Mouse (Mus musculus) heart, embryonic 12.5 days (tissue): ENCODE data around the gene Chst8. TPM values are rescaled to one million over a fixed set of nuclear protein-coding genes. Genes with fewer than 3 reads are reported as not detected.

Source experiments
- ATAC-seq: fragments of 200-750 bp; cut with Nextera tagmentation; 2 replicates; pipeline ENCODE4 v1.8.0; 2017; ENCODE audit warnings: moderate TSS enrichment, moderate library complexity; ENCODE audit not compliant: insufficient number of reproducible peaks, low FRiP score
- H3K27ac ChIP-seq: fragments of 300-500 bp; sonication (generic); 2 replicates; pipeline ENCODE4 v1.5.1; 2016; ENCODE audit warnings: mild to moderate bottlenecking, moderate library complexity; ENCODE audit not compliant: poor library complexity, severe bottlenecking
- H3K27me3 ChIP-seq: fragments of 300-500 bp; sonication (generic); replicated peaks from 2 replicates; pipeline ENCODE4 v1.6.1; 2016; ENCODE audit warnings: mild to moderate bottlenecking, moderate library complexity
- H3K36me3 ChIP-seq: fragments of 300-500 bp; sonication (generic); 2 replicates; pipeline ENCODE4 v1.6.1; 2016; ENCODE audit warnings: mild to moderate bottlenecking, moderate library complexity
- H3K4me1 ChIP-seq: fragments of 300-500 bp; sonication (generic); replicated peaks from 2 replicates; pipeline ENCODE4 v1.6.1; 2016; ENCODE audit warnings: mild to moderate bottlenecking
- H3K4me2 ChIP-seq: fragments of 300-500 bp; sonication (generic); 2 replicates; pipeline ENCODE4 v1.6.1; 2016; ENCODE audit warnings: mild to moderate bottlenecking, moderate library complexity
- H3K4me3 ChIP-seq: fragments of 300-500 bp; sonication (generic); 2 replicates; pipeline ENCODE4 v1.5.1; 2016; ENCODE audit warnings: mild to moderate bottlenecking
- H3K9ac ChIP-seq: fragments of 300-500 bp; sonication (generic); 2 replicates; pipeline ENCODE4 v1.6.1; 2016; ENCODE audit warnings: mild to moderate bottlenecking, moderate library complexity
- H3K9me3 ChIP-seq: fragments of 300-500 bp; sonication (generic); replicated peaks from 2 replicates; pipeline ENCODE4 v1.6.1; 2016; ENCODE audit warnings: mild to moderate bottlenecking, moderate library complexity
- WGBS: fragments of 180-500 bp; shearing (Covaris S2); methylation state at CpG from one replicate; pipeline ENCODE4 v1.1.7; 2016; 5-methylcytosine and 5-hydroxymethylcytosine counted together
- polyA plus RNA-seq: library from polyadenylated mRNA; unstranded; fragments of >200 nt; fragmentation: Nextera tagmentation; extraction: Ambion mirVana; gene quantifications from 2 replicates; pipeline ENCODE4 v1.2.1, GENCODE M21; 2016

The Chst8 gene
- polyA plus RNA-seq, result 1.1 and 1.4 TPM in 2 replicates

GRCm38 (mm10) chr7:34812531-34813111 lies at the start of gene Chst8:
Gene Chst8 (minus strand): TSS chr7:34812711.
- Histone ChIP-seq H3K9me3 (no peaks in the 10 kb centered on the region), H3K4me1 (peaks cover 16% of the 10 kb centered on the region), H3K27me3 (peaks cover 77% of the 10 kb centered on the region), H3K36me3 (no peaks in the 10 kb centered on the region), H3K27ac (no peak within 1 kb of the TSS), H3K4me3 (peak within 1 kb of the TSS; percentile 70), H3K4me2 (peak within 1 kb of the TSS; percentile 98), H3K9ac (peak within 1 kb of the TSS; percentile 63)
- WGBS, result under 1% methylated on average over 64 of the region's 65 CpGs
- peak; percentile 72 for ATAC-seq

GRCm38 (mm10) chr7:34858291-34858690 lies 45.8 kb upstream of the Chst8 start:
- no peak overlapping the region for H3K4me3 ChIP-seq
- 60% methylated on average over 2 of the region's 2 CpGs for WGBS
- H3K4me1 ChIP-seq, result no peaks in the 10 kb centered on the region
- no peak overlapping the region for H3K4me2 ChIP-seq
- H3K9me3 ChIP-seq, result no peaks in the 10 kb centered on the region
- no peaks in the 10 kb centered on the region for H3K36me3 ChIP-seq
- no peak overlapping the region for H3K27ac ChIP-seq
- ATAC-seq, result no peak
- no peak overlapping the region for H3K9ac ChIP-seq
- no peaks in the 10 kb centered on the region; the same call in 1 of the 2 replicates for H3K27me3 ChIP-seq

GRCm38 (mm10) chr7:34854781-34855352 lies 42.4 kb upstream of the Chst8 start:
- ATAC-seq, result no peak
- no peaks in the 10 kb centered on the region for H3K4me1 ChIP-seq
- no peak overlapping the region for H3K4me3 ChIP-seq
- 69% methylated on average over 6 of the region's 6 CpGs for whole genome bisulfite sequencing
- no peak overlapping the region for H3K4me2 ChIP-seq
- no peaks in the 10 kb centered on the region for H3K36me3 ChIP-seq
- H3K27ac ChIP-seq, result no peak overlapping the region
- peaks cover 3% of the 10 kb centered on the region for H3K9me3 ChIP-seq
- no peak overlapping the region for H3K9ac ChIP-seq
- H3K27me3 ChIP-seq, result no peaks in the 10 kb centered on the region; the same call in 1 of the 2 replicates

DNA sequence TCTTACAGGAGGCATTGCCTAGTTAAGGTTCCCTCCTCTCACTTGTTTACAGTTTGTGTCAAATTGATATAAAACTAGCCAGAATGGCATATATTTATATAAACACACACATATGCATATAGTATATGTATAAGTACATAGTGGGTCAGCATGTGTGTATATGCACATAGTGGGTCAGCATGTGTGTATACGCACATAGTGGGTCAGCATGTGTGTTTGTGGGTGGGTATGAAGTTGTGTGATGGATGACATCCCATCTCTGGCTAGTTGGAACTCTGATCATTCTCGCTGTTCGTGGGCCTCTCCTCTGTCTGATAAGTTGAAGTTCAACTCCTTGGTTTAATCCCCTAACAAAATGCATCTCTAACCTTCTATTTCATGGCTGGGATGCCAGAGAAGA lies 40.9 kb upstream of the Chst8 start:
- Histone ChIP-seq H3K9ac (no peak overlapping the region), H3K9me3 (peaks cover 14% of the 10 kb centered on the region), H3K4me2 (no peak overlapping the region), H3K36me3 (no peaks in the 10 kb centered on the region), H3K27me3 (no peaks in the 10 kb centered on the region; the same call in 1 of the 2 replicates), H3K27ac (no peak overlapping the region), H3K4me1 (no peaks in the 10 kb centered on the region), H3K4me3 (no peak overlapping the region)
- no peak for ATAC-seq
- 82% methylated on average over 3 of the region's 3 CpGs for WGBS

DNA sequence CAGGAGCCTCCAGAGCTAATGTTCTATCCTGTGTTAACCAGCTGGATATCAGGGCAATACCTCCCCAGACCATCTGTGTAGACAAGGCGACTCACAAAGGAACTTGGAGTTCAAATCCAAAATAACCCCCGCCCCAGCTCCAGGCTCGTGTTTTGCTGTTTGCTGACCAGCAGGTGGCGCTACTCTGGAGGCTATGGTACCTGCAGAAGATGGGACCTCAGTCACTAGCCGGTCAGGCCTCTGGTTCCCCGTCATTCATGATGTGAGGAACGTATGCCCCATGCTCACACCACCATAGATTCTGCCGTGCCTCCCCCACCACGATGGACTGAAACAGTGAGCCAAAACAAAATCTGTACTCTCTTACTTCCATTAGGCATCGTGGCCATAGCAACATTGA lies 37.1 kb upstream of the Chst8 start:
- ATAC-seq, result no peak
- H3K9me3 ChIP-seq, result peaks cover 14% of the 10 kb centered on the region
- H3K4me3 ChIP-seq, result no peak overlapping the region
- no peaks in the 10 kb centered on the region for H3K4me1 ChIP-seq
- no peaks in the 10 kb centered on the region for H3K36me3 ChIP-seq
- no peak overlapping the region for H3K4me2 ChIP-seq
- H3K27ac ChIP-seq, result no peak overlapping the region
- H3K9ac ChIP-seq, result no peak overlapping the region
- 27% methylated on average over 10 of the region's 10 CpGs for WGBS
- H3K27me3 ChIP-seq, result no peaks in the 10 kb centered on the region

GRCm38 (mm10) chr7:34848811-34849210 lies 36.3 kb upstream of the Chst8 start:
- Histone ChIP-seq H3K27me3 (no peaks in the 10 kb centered on the region), H3K9me3 (peaks cover 14% of the 10 kb centered on the region), H3K4me1 (no peaks in the 10 kb centered on the region), H3K4me2 (no peak overlapping the region), H3K36me3 (no peaks in the 10 kb centered on the region), H3K9ac (no peak overlapping the region), H3K4me3 (no peak overlapping the region), H3K27ac (no peak overlapping the region)
- no peak for ATAC-seq
- 90% methylated on average over 4 of the region's 4 CpGs for WGBS

DNA sequence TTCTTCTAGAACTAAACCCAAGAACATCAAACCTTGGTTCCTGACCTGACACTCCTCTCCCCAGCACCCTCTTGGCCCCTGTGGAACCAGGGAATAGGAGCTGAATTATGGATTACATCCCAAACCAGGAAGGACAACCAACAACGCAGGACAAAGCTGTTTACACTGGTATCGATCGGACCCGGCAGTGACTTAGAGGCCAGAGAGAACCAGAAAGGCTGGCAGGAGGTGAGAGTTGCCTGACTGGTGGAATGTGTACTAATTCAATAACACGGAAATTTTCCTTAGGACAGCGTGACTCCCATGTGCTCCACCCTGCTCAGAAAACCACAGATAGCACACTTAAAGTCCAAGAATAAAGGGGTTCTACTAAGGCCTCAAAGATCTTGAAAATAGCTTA lies 35.4 kb upstream of the Chst8 start:
- 84% methylated on average over 6 of the region's 6 CpGs for WGBS
- ATAC-seq, result no peak
- H3K4me3 ChIP-seq, result no peak overlapping the region

DNA sequence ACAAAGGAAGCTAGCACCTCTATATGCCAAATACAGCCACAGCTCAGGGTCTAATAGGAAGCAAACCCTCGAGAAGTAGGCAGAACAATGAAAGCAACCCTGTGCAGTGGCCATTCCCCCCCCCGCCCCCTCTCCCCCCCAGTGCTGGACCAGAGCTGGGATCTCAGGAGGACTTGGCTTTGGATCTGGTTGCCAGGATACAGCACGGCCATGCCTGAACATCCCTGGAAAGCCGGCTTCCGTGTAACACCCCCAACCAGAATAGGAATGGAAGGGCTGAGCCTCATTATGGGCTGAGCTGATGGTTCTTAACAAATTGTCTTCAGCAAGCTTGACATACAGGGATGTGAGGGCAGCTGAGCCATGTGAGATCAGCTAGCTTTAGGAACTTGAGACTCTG lies 34.9 kb upstream of the Chst8 start:
- H3K9me3 ChIP-seq, result peaks cover 14% of the 10 kb centered on the region
- 65% methylated on average over 5 of the region's 5 CpGs for WGBS
- ATAC-seq, result no peak
- no peaks in the 10 kb centered on the region for H3K36me3 ChIP-seq
- H3K4me2 ChIP-seq, result no peak overlapping the region
- no peak overlapping the region for H3K9ac ChIP-seq
- no peaks in the 10 kb centered on the region for H3K4me1 ChIP-seq
- H3K4me3 ChIP-seq, result no peak overlapping the region
- no peaks in the 10 kb centered on the region for H3K27me3 ChIP-seq
- no peak overlapping the region for H3K27ac ChIP-seq

More for the DNA sequence above, 35.4 kb upstream of the Chst8 start:
- no peak overlapping the region for H3K4me2 ChIP-seq
- no peaks in the 10 kb centered on the region for H3K36me3 ChIP-seq
- no peak overlapping the region for H3K27ac ChIP-seq
- H3K9me3 ChIP-seq, result peaks cover 14% of the 10 kb centered on the region
- H3K27me3 ChIP-seq, result no peaks in the 10 kb centered on the region
- no peak overlapping the region for H3K9ac ChIP-seq
- no peaks in the 10 kb centered on the region for H3K4me1 ChIP-seq

DNA sequence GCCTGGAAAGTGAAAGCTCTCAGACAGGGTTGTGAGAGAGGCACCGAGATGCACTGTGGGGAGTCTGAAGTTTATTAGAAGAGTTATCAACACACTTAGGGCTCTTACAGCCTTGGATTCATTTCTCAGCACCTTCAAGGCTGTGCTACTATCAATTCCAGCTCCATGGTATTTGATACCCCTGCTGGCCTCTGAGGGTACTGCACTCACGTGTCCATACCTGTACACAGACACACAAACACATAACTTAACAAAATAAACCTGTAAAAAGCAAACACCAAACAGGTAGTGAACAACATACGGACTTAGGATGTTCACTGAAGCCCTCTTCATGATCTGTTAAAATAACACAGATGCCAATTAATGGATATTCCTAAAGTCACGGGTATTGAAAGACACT lies 26.2 kb upstream of the Chst8 start:
- H3K4me2 ChIP-seq, result no peak overlapping the region
- ATAC-seq, result no peak
- H3K4me1 ChIP-seq, result no peaks in the 10 kb centered on the region
- no peak overlapping the region for H3K4me3 ChIP-seq
- H3K36me3 ChIP-seq, result no peaks in the 10 kb centered on the region
- H3K9me3 ChIP-seq, result peaks cover 7% of the 10 kb centered on the region; the same call in 1 of the 2 replicates
- no peak overlapping the region for H3K9ac ChIP-seq
- H3K27ac ChIP-seq, result no peak overlapping the region
- H3K27me3 ChIP-seq, result no peaks in the 10 kb centered on the region
- 82% methylated on average over 4 of the region's 4 CpGs for WGBS

GRCm38 (mm10) chr7:34838231-34838630 lies 25.7 kb upstream of the Chst8 start:
- no peak for ATAC-seq
- H3K9ac ChIP-seq, result no peak overlapping the region
- H3K27ac ChIP-seq, result no peak overlapping the region
- no peaks in the 10 kb centered on the region for H3K36me3 ChIP-seq
- H3K9me3 ChIP-seq, result peaks cover 7% of the 10 kb centered on the region; the same call in 1 of the 2 replicates
- WGBS, result 77% methylated on average over 4 of the region's 4 CpGs
- no peaks in the 10 kb centered on the region for H3K4me1 ChIP-seq
- H3K27me3 ChIP-seq, result no peaks in the 10 kb centered on the region
- H3K4me3 ChIP-seq, result no peak overlapping the region
- H3K4me2 ChIP-seq, result no peak overlapping the region

DNA sequence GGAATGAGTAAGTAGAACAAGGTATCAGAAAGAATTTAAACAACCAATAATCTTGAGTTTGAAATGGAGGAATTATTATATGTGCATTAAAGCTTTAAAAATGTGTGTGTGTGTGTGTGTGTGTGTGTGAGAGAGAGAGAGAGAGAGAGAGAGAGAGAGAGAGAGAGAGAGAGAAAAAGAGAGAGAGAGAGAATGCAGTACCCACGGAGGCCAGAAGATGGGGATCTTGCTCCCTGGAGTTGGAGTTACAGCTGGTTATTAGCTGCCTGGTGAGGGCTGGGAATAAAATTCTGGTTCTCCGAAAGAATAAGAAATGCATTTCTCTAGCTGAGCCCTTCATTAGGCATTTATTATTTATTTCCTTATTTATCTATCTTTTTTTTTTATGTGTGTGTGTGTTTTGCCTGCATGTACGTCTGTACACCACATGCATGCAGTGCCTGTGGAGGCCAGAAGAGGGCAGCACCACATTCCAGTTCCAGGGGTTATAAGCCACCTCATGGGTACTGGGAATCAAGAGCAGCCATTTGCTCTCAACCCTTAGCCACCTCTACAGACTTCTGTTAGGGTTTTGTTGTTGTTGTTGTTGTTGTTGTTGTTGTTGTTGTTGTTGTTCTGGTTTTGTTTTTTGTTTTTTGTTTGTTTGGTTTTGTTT lies 13.9 kb upstream of the Chst8 start:
- Histone ChIP-seq H3K4me1 (no peaks in the 10 kb centered on the region), H3K4me3 (no peak overlapping the region), H3K9me3 (peaks cover 6% of the 10 kb centered on the region; the same call in 1 of the 2 replicates), H3K4me2 (no peak overlapping the region), H3K27ac (no peak overlapping the region), H3K36me3 (no peaks in the 10 kb centered on the region), H3K27me3 (no peaks in the 10 kb centered on the region), H3K9ac (no peak overlapping the region)
- WGBS, result 32% methylated on average over 3 of the region's 3 CpGs
- ATAC-seq, result no peak
